Mouse (Mus musculus) right cerebral cortex, postnatal 25 days (tissue): ENCODE results near the gene Vsnl1.

Source experiments
- DNase-seq: peaks from one replicate; pipeline ENCODE4 v3.0.0; 2022

Vsnl1 gene

GRCm38 (mm10) chr12:11436497-11437265, at the start of gene Vsnl1:
TSS of gene Vsnl1 (minus strand) at chr12:11436613.
- peak; percentile 91 for DNase-seq

GRCm38 (mm10) chr12:11456632-11457031, 20.2 kb upstream of the Vsnl1 start:
- no peak for DNase-seq

- DNase-seq, result no peak
These were observed 19.8 kb upstream of the Vsnl1 start for GRCm38 (mm10) chr12:11456213-11456612.

GRCm38 (mm10) chr12:11455549-11456194, 19.3 kb upstream of the Vsnl1 start, which contains the start of gene Rad51ap2:
TSS of gene Rad51ap2 (plus strand) at chr12:11456079.
- peak; percentile 86 for DNase-seq

GRCm38 (mm10) chr12:11454146-11454545, 17.7 kb upstream of the Vsnl1 start:
- no peak for DNase-seq

GRCm38 (mm10) chr12:11437907-11438447, 1.6 kb upstream of the Vsnl1 start:
- DNase-seq, result peak; percentile 13

- peak; percentile 86 for DNase-seq
These were observed 973 bp upstream of the Vsnl1 start for GRCm38 (mm10) chr12:11437266-11437906.

- peak; percentile 24 for DNase-seq
These were observed 426 bp downstream of the Vsnl1 start for GRCm38 (mm10) chr12:11436023-11436350.

- DNase-seq, result peak; percentile 15
These were observed 979 bp downstream of the Vsnl1 start for GRCm38 (mm10) chr12:11435246-11436022.

- DNase-seq, result no peak
These were observed 2.0 kb downstream of the Vsnl1 start for GRCm38 (mm10) chr12:11434446-11434845.

- DNase-seq, result peak; percentile 36
These were observed 2.7 kb downstream of the Vsnl1 start for GRCm38 (mm10) chr12:11433716-11434115.

GRCm38 (mm10) chr12:11433126-11433525, 3.3 kb downstream of the Vsnl1 start:
- peak; percentile 8 for DNase-seq

GRCm38 (mm10) chr12:11427396-11427795, 9.0 kb downstream of the Vsnl1 start:
- peak; percentile 10 for DNase-seq

- no peak for DNase-seq
These were observed 18.3 kb downstream of the Vsnl1 start for GRCm38 (mm10) chr12:11418112-11418511.

GRCm38 (mm10) chr12:11407679-11408078, 28.7 kb downstream of the Vsnl1 start:
- DNase-seq, result no peak

GRCm38 (mm10) chr12:11398791-11399190, 37.6 kb downstream of the Vsnl1 start:
- no peak for DNase-seq

- DNase-seq, result no peak
These were observed 39.4 kb downstream of the Vsnl1 start for GRCm38 (mm10) chr12:11397029-11397428.

- DNase-seq, result no peak
These were observed 40.9 kb downstream of the Vsnl1 start for GRCm38 (mm10) chr12:11395470-11395869.

- no peak for DNase-seq
These were observed 43.9 kb downstream of the Vsnl1 start for GRCm38 (mm10) chr12:11392525-11392924.

GRCm38 (mm10) chr12:11391244-11391949, 45.0 kb downstream of the Vsnl1 start:
- DNase-seq, result no peak

GRCm38 (mm10) chr12:11389141-11389540, 47.3 kb downstream of the Vsnl1 start:
- no peak for DNase-seq

- DNase-seq, result no peak
These were observed 51.7 kb downstream of the Vsnl1 start for GRCm38 (mm10) chr12:11384754-11385153.
